Mouse (Mus musculus): ENCODE data around the gene Olfr281. TPM values are rescaled to one million over a fixed set of nuclear protein-coding genes. Genes with fewer than 3 reads are reported as not detected.

Olfr281 gene
- polyA plus RNA-seq, 1 experiment from 2014 or later = not detected

Other genes starting within 250 kb of the Olfr281 start
- gene Gm44579, start 231.6 kb upstream of the Olfr281 start, polyA plus RNA-seq (2015; fragmentation: Nextera tagmentation; extraction: Ambion mirVana) = not detected in 2 replicates
- not detected in 2 replicates for gene Olfr287, start 231.5 kb upstream of the Olfr281 start, polyA plus RNA-seq (2015; fragmentation: Nextera tagmentation; extraction: Ambion mirVana)
- gene Olfr286, start 218.1 kb upstream of the Olfr281 start, polyA plus RNA-seq (2015; fragmentation: Nextera tagmentation; extraction: Ambion mirVana) = not detected in 2 replicates
- gene H1fnt, start 195.3 kb upstream of the Olfr281 start, polyA plus RNA-seq (2015; fragmentation: Nextera tagmentation; extraction: Ambion mirVana) = not detected in 2 replicates
- gene Zfp641, start 156.4 kb upstream of the Olfr281 start, polyA plus RNA-seq (2015; fragmentation: Nextera tagmentation; extraction: Ambion mirVana) = 1.1 and 1.8 TPM in 2 replicates
- not detected in 2 replicates for gene Olfr285, start 135.2 kb upstream of the Olfr281 start, polyA plus RNA-seq (2015; fragmentation: Nextera tagmentation; extraction: Ambion mirVana)
- gene Olfr284, start 111.6 kb upstream of the Olfr281 start, polyA plus RNA-seq (2015; fragmentation: Nextera tagmentation; extraction: Ambion mirVana) = not detected in 2 replicates
- not detected in 2 replicates for gene Olfr283, start 71.6 kb upstream of the Olfr281 start, polyA plus RNA-seq (2015; fragmentation: Nextera tagmentation; extraction: Ambion mirVana)
- gene Olfr282, start 21.4 kb upstream of the Olfr281 start, polyA plus RNA-seq (2015; fragmentation: Nextera tagmentation; extraction: Ambion mirVana) = not detected in 2 replicates
- not detected in 2 replicates for gene OR5BS1P, start 17.3 kb downstream of the Olfr281 start, polyA plus RNA-seq (2015; fragmentation: Nextera tagmentation; extraction: Ambion mirVana)
- not detected in 2 replicates for gene Lalba, start 30.1 kb downstream of the Olfr281 start, polyA plus RNA-seq (2015; fragmentation: Nextera tagmentation; extraction: Ambion mirVana)
- gene Olfr279, start 39.8 kb downstream of the Olfr281 start, polyA plus RNA-seq (2015; fragmentation: Nextera tagmentation; extraction: Ambion mirVana) = not detected in 2 replicates
- 70.0 and 81.2 TPM in 2 replicates for gene Kansl2, start 81.7 kb downstream of the Olfr281 start, polyA plus RNA-seq (2015; fragmentation: Nextera tagmentation; extraction: Ambion mirVana)
- 33.2 and 38.0 TPM in 2 replicates for gene Ccnt1, start 118.3 kb downstream of the Olfr281 start, polyA plus RNA-seq (2015; fragmentation: Nextera tagmentation; extraction: Ambion mirVana)
- 0.40 and 0.74 TPM in 2 replicates for gene 4930415O20Rik, start 118.4 kb downstream of the Olfr281 start, polyA plus RNA-seq (2015; fragmentation: Nextera tagmentation; extraction: Ambion mirVana)
- gene Adcy6, start 157.5 kb downstream of the Olfr281 start, polyA plus RNA-seq (2015; fragmentation: Nextera tagmentation; extraction: Ambion mirVana) = 36.5 and 43.0 TPM in 2 replicates
- 8.7 and 12.8 TPM in 2 replicates for gene Cacnb3, start 178.3 kb downstream of the Olfr281 start, polyA plus RNA-seq (2015; fragmentation: Nextera tagmentation; extraction: Ambion mirVana)
- 16.1 and 17.8 TPM in 2 replicates for gene Ddx23, start 210.3 kb downstream of the Olfr281 start, polyA plus RNA-seq (2015; fragmentation: Nextera tagmentation; extraction: Ambion mirVana)
- gene Rnd1, start 224.9 kb downstream of the Olfr281 start, polyA plus RNA-seq (2015; fragmentation: Nextera tagmentation; extraction: Ambion mirVana) = 1.1 and 1.2 TPM in 2 replicates